8 mouse cellular contexts compared by ENCODE assay signal in genomic region chr7:28893643-28894265, GRCm38 (mm10). TPM values are rescaled to one million over a fixed set of nuclear protein-coding genes. Genes with fewer than 3 reads are reported as not detected.
A peak's percentile ranks its signal among the peaks of the same experiment; 100 is the strongest.
DNase-seq lines count a peak whose midpoint lies in the region; ATAC-seq lines count a peak whose summit lies in the region.

No protein-coding gene starts in this region.

- DNase-seq in layer of hippocampus, postnatal 10 days (ENCODE audit: low spot score in 2 of 2) = peak; percentile 52 to 53
- no peak for DNase-seq in layer of hippocampus, adult 18-20 months (ENCODE audit: low spot score in 2 of 2)
- DNase-seq in adrenal gland, postnatal 10 days = peak; percentile 73
- DNase-seq in heart, embryonic 10.5 days (ENCODE audit: low spot score) = peak; percentile 93
- peak; percentile 67 for DNase-seq in lung, postnatal 36 days
- DNase-seq in testis, postnatal 14 days (ENCODE audit: low spot score) = peak; percentile 47
- no peak for DNase-seq in frontal cortex, postnatal 25 days (ENCODE audit: low spot score in 2 of 2)

- peak; percentile 63; the same call in 1 of the 2 replicates for ATAC-seq in kidney, embryonic 16.5 days (ENCODE audit: low FRiP score, low TSS enrichment)

- H3K4me3 ChIP-seq in heart, embryonic 10.5 days = no peak overlapping the region
- no peak overlapping the region for H3K4me3 ChIP-seq in kidney, embryonic 16.5 days (ENCODE audit: low read length)

- H3K9me3 ChIP-seq in heart, embryonic 10.5 days = no peaks in the 10 kb centered on the region
- no peaks in the 10 kb centered on the region for H3K9me3 ChIP-seq in kidney, embryonic 16.5 days (ENCODE audit: low read length)

- H3K27me3 ChIP-seq in heart, embryonic 10.5 days (ENCODE audit: insufficient read depth, poor library complexity, severe bottlenecking) = peaks cover 23% of the 10 kb centered on the region
- H3K27me3 ChIP-seq in kidney, embryonic 16.5 days (ENCODE audit: insufficient read depth, low read length) = peaks cover 13% of the 10 kb centered on the region

- no peak overlapping the region for H3K9ac ChIP-seq in kidney, embryonic 16.5 days (replicated peaks; ENCODE audit: low read length)

- H3K36me3 ChIP-seq in heart, embryonic 10.5 days = peaks cover 91% of the 10 kb centered on the region
- H3K36me3 ChIP-seq in kidney, embryonic 16.5 days (ENCODE audit: insufficient read depth, low read length) = peaks cover 75% of the 10 kb centered on the region

- peak overlapping the region; percentile 82 for H3K27ac ChIP-seq in heart, embryonic 10.5 days
- no peak overlapping the region for H3K27ac ChIP-seq in kidney, embryonic 16.5 days (ENCODE audit: low read length)

- no peak overlapping the region for H3K4me2 ChIP-seq in kidney, embryonic 16.5 days (replicated peaks; ENCODE audit: low read depth, low read length)

- WGBS in heart, embryonic 10.5 days = 28% methylated on average over 7 of the region's 7 CpGs
- WGBS in kidney, embryonic 16.5 days = 59% methylated on average over 7 of the region's 7 CpGs

- H3K4me1 ChIP-seq in heart, embryonic 10.5 days = peaks cover 46% of the 10 kb centered on the region
- H3K4me1 ChIP-seq in kidney, embryonic 16.5 days (ENCODE audit: insufficient read depth, low read length) = peaks cover 4% of the 10 kb centered on the region

RNA-seq across cellular contexts. Expression of gene Capn12, which starts 12.5 kb away (rescaled TPM):
- under 1 TPM; 0.54 to 0.82 TPM for total RNA-seq in layer of hippocampus, postnatal 10 days (2021)
- under 1 TPM; 0.50 to 0.76 TPM for total RNA-seq in layer of hippocampus, adult 18-20 months (2021)
- under 1 TPM; 0.15 to 0.67 TPM for total RNA-seq in adrenal gland, postnatal 10 days (2021)
- 0.20 and 0.34 TPM in 2 replicates for polyA plus RNA-seq in heart, embryonic 10.5 days (2016; fragmentation: Nextera tagmentation; extraction: Ambion mirVana)
- polyA plus RNA-seq in kidney, embryonic 16.5 days (2015; fragmentation: Nextera tagmentation; extraction: Ambion mirVana) = 0.59 and 0.74 TPM in 2 replicates

RNA-seq across cellular contexts. Expression of gene Lgals7, which starts 30.1 kb away (rescaled TPM):
- under 1 TPM in 1 of 2 experiments, not detected in 1; 0.62 TPM for total RNA-seq in layer of hippocampus, postnatal 10 days (2021)
- total RNA-seq in layer of hippocampus, adult 18-20 months (2021) = not detected
- 1 to 10 TPM; 1.2 to 2.1 TPM for total RNA-seq in adrenal gland, postnatal 10 days (2021)
- polyA plus RNA-seq in heart, embryonic 10.5 days (2016; fragmentation: Nextera tagmentation; extraction: Ambion mirVana) = 0.24 and 0.81 TPM in 2 replicates
- polyA plus RNA-seq in kidney, embryonic 16.5 days (2015; fragmentation: Nextera tagmentation; extraction: Ambion mirVana) = 1.3 and 2.3 TPM in 2 replicates

Comparison
In these comparisons a context has a peak if more than half of its experiments do, and no peak if none do; other contexts are left out.
1. DNase-seq: peak in layer of hippocampus, postnatal 10 days (2 of 2), adrenal gland, postnatal 10 days (single experiment), heart, embryonic 10.5 days (single experiment), lung, postnatal 36 days (single experiment) and testis, postnatal 14 days (single experiment); none in layer of hippocampus, adult 18-20 months (0 of 2) and frontal cortex, postnatal 25 days (0 of 2).